Mouse (Mus musculus) liver, adult 2 months (tissue): Measurements from ENCODE around the gene Zfp651. TPM values are rescaled to one million over a fixed set of nuclear protein-coding genes. Genes with fewer than 3 reads are reported as not detected.

ENCODE experiments used
- DNase-seq: peaks from one replicate; pipeline ENCODE4 v3.0.0-alpha.2; 2011; ENCODE audit warnings: low read depth, low spot score; ENCODE audit errors: extremely low read depth
- H3K27ac ChIP-seq: fragments of 200-500 bp; replicated peaks from 2 replicates; pipeline ENCODE4 v1.5.1; 2012; ENCODE audit warnings: low read depth, mild to moderate bottlenecking, control low read depth, inconsistent platforms, low read length; ENCODE audit not compliant: insufficient read depth
- H3K27me3 ChIP-seq: fragments of 200-500 bp; 2 replicates; pipeline ENCODE4 v1.6.1; 2012; ENCODE audit warnings: mild to moderate bottlenecking, moderate library complexity, low read length, inconsistent platforms; ENCODE audit not compliant: control insufficient read depth, insufficient read depth
- H3K36me3 ChIP-seq: fragments of 200-500 bp; 2 replicates; pipeline ENCODE4 v1.6.1; 2012; ENCODE audit warnings: low read length, inconsistent platforms; ENCODE audit not compliant: control insufficient read depth, insufficient read depth
- H3K4me1 ChIP-seq: fragments of 200-500 bp; 2 replicates; pipeline ENCODE4 v1.6.1; 2011; ENCODE audit warnings: low read length; ENCODE audit not compliant: control insufficient read depth, insufficient read depth
- H3K4me3 ChIP-seq: fragments of 200-500 bp; 2 replicates; pipeline ENCODE4 v1.5.1; 2011; ENCODE audit warnings: low read depth, mild to moderate bottlenecking, control low read depth, low read length, moderate library complexity; ENCODE audit not compliant: insufficient read depth
- H3K79me2 ChIP-seq: fragments of 200-500 bp; 2 replicates; pipeline ENCODE4 v1.6.1; 2012; ENCODE audit warnings: inconsistent platforms, mild to moderate bottlenecking, low read length, moderate library complexity; ENCODE audit not compliant: control insufficient read depth, insufficient read depth
- H3K9ac ChIP-seq: fragments of 200-500 bp; 2 replicates; pipeline ENCODE4 v1.6.1; 2012; ENCODE audit warnings: low read depth, mild to moderate bottlenecking, control low read depth, inconsistent platforms, low read length
- CTCF ChIP-seq: fragments of 200-500 bp; IDR thresholded peaks from 2 replicates; pipeline ENCODE4 v1.5.1; 2011; ENCODE audit warnings: low read depth, low read length, control low read depth
- POLR2A ChIP-seq: fragments of 200-500 bp; IDR thresholded peaks from 2 replicates; pipeline ENCODE4 v1.6.1; 2011; ENCODE audit warnings: low read length, control low read depth; ENCODE audit not compliant: insufficient read depth; ENCODE audit errors: extremely low read depth
- WGBS: fragments of 180-500 bp; shearing (Covaris S2); methylation state at CpG from one replicate; pipeline ENCODE4 v1.1.7; 2018; 5-methylcytosine and 5-hydroxymethylcytosine counted together
- polyA plus RNA-seq: library from polyadenylated mRNA; depleted of rRNA; stranded (reverse); fragments of >200 nt; gene quantifications from 2 replicates; pipeline ENCODE4 v1.2.3, GENCODE M21; 2012
- total RNA-seq: library from RNA; depleted of rRNA; stranded (reverse); fragments of >200 nt; gene quantifications from 2 replicates; pipeline ENCODE4 v1.2.3, GENCODE M21; 2014

Zfp651 gene
- total and polyA plus RNA-seq, 2 experiments: 0.37 to 1.2 TPM

DNA sequence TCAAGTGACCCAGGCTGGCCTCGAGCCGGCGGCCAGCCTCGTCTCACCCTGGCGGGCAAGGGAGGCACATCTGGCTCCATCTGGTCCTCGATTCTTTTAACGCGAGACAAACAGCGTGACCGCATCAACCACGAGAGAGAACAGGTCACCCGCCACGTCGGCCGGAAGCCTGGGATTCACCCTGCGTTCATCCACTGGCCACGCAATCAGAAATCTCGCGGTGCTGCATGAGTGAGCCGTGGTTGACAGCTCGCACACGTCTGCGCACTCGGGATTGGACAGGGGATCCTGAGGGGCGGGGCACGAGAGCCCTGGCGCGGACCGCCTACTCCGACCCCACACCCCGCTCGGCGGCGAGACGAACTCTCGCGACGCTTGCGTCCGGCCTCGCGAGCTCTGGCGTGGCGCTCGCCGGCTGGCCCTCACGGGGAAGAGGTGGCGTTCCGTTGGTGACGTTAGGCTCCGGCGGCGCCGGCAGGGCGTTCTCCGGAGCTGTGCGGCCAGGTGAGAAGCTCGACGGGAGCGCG lies 40.3 kb upstream of the Zfp651 start, which contains the start of gene Nktr:
Gene Nktr (plus strand): TSS at position 378 of the 527 bp plus-strand sequence.
- H3K4me1 ChIP-seq: peaks cover 10% of the 10 kb centered on the region
- peak; percentile 92 for DNase-seq
- peak within 1 kb of the TSS; percentile 90 for H3K9ac ChIP-seq
- peaks cover 2% of the 10 kb centered on the region; the same call in 1 of the 2 replicates for H3K79me2 ChIP-seq
- no peaks in the 10 kb centered on the region for H3K36me3 ChIP-seq
- peak within 1 kb of the TSS; percentile 92 for H3K27ac ChIP-seq
- no peaks in the 10 kb centered on the region for H3K27me3 ChIP-seq
- peak within 1 kb of the TSS; percentile 83 for H3K4me3 ChIP-seq
- TF ChIP-seq POLR2A (peak; percentile 66), CTCF (peak; percentile 18; the same call in 1 of the 2 replicates)
- under 1% methylated on average over 57 of the region's 61 CpGs for WGBS

DNA sequence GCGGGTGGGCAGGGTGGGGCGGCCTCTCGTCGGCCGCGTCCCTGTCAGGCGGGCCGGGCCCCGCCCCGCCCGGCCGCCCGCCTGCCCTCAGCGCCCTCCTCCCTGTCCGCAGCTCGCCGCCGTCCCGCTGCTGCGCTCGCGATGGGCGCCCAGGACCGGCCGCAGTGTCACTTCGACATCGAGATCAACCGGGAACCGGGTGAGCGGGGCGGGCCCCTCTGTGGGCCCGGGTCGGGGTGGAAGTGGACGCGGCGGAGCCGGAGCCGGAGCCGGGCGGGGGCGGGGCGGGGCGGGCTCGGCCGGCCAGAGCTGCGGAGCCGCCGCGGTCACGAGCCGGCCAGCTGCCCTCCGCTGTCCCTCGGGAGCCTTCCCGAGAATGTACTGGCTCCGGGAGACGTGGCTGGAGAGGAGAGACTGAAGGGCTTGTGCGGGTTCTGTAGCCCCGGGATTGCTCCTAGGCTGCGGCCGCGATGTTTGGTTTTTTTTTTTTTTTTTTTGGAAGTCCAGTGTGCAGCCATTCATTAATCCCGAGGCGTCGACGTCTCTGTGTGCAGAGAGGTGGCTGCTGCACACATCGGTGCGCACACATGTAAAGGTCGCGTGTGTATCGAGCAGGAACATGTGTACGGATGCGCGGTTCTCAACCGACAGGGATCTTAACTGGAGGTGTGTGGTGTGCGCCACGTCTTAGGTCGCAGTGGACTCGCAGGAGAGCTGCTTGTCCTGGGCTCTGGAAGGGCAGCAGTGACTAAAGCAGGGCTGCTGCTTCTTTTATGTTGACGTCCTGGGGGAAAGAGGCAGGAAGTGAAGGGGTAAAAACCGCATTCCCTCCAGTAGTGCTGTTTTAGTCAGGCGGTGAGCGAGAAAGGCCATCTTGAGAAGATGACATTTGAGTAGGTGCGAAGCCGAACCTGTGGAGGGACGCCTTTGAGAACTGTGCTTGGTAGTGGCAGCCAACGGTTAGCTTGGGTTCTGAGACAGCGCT lies 39.5 kb upstream of the Zfp651 start:
- H3K27me3 ChIP-seq: no peaks in the 10 kb centered on the region
- peaks cover 2% of the 10 kb centered on the region; the same call in 1 of the 2 replicates for H3K79me2 ChIP-seq
- peak overlapping the region; percentile 83 for H3K4me3 ChIP-seq
- H3K36me3 ChIP-seq: no peaks in the 10 kb centered on the region
- WGBS: under 1% methylated on average over 64 of the region's 87 CpGs
- TF ChIP-seq CTCF (no peak), POLR2A (no peak)
- H3K9ac ChIP-seq: peak overlapping the region; percentile 90
- peak; percentile 55 for DNase-seq
- peak overlapping the region; percentile 68 for H3K27ac ChIP-seq
- H3K4me1 ChIP-seq: peaks cover 12% of the 10 kb centered on the region

DNA sequence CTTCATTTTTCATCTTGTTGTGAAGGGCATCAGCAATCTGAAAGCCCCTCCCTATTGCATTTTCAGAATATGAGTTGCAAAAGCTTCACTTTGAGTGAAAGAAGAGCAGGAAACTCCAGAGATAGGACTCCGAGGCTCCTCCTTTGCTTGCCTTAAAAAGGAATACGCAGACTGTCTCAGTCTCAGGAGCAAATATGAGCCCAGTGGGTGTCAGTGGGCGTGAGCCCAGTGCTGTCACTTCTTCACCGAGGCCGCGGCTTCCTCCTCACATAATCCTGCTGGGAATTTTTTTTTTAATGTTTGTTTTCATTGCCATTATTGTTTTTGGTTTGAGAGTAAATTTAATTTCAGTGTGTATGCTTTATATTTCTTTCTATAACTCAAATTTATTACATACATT lies 18.6 kb upstream of the Zfp651 start:
- no peak for DNase-seq
- 76% methylated on average over 6 of the region's 6 CpGs for WGBS
- Histone ChIP-seq H3K9ac (no peak overlapping the region), H3K27ac (no peak overlapping the region), H3K36me3 (peaks cover 72% of the 10 kb centered on the region), H3K79me2 (peaks cover 4% of the 10 kb centered on the region; the same call in 1 of the 2 replicates), H3K27me3 (no peaks in the 10 kb centered on the region), H3K4me3 (no peak overlapping the region), H3K4me1 (no peaks in the 10 kb centered on the region)
- no peak for TF ChIP-seq CTCF
- TF ChIP-seq POLR2A: no peak

DNA sequence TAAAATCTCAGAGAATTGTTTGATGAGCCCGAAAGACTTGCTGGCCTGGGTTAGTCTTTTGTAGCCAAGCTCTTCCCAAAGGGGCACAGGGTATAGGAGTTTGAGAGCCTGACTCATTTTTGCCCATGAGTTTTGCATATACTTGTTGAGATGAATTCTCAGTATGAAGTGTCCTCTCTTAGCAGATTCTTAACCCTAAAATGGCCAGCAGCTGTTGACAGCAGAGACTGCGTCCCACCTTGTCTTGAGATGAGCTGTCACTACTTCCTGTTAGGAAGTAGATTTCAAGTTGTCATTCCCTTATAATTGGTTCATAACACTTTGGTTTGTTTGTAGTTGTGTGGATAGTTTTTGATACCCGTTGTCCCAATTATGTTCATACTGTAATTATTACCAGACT lies 18.0 kb upstream of the Zfp651 start:
- peaks cover 4% of the 10 kb centered on the region; the same call in 1 of the 2 replicates for H3K79me2 ChIP-seq
- no peak overlapping the region for H3K4me3 ChIP-seq
- no peaks in the 10 kb centered on the region for H3K4me1 ChIP-seq
- no peak overlapping the region for H3K27ac ChIP-seq
- no peak for TF ChIP-seq CTCF
- TF ChIP-seq POLR2A: no peak
- 88% methylated on average over 3 of the region's 3 CpGs for WGBS
- H3K36me3 ChIP-seq: peaks cover 71% of the 10 kb centered on the region
- H3K9ac ChIP-seq: no peak overlapping the region
- DNase-seq: no peak
- H3K27me3 ChIP-seq: no peaks in the 10 kb centered on the region

DNA sequence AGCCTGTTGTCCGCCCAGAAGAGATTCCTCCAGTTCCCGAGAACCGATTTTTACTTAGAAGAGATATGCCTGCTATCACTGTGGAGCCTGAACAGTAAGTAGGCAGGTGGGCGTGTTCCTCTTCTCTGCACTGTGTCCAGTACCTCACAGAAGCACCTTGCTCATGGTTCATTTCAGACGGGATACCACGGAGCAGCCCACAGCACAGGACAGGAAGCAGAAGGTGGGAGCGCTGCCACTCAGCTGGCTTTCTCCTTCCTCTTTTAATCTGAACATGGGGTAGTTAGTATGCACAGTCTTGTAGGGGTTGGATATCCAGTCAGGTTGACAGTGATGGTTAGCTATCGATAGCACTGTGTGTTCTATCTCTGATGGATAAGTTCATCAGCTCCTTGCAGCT lies 15.1 kb upstream of the Zfp651 start:
- DNase-seq: no peak
- WGBS: 90% methylated on average over 8 of the region's 8 CpGs

More for the DNA sequence above, 15.1 kb upstream of the Zfp651 start:
- no peaks in the 10 kb centered on the region for H3K4me1 ChIP-seq
- H3K27ac ChIP-seq: no peak overlapping the region
- TF ChIP-seq POLR2A: no peak
- TF ChIP-seq CTCF: no peak
- no peak overlapping the region for H3K4me3 ChIP-seq
- no peak overlapping the region for H3K9ac ChIP-seq
- H3K36me3 ChIP-seq: peaks cover 86% of the 10 kb centered on the region
- H3K27me3 ChIP-seq: no peaks in the 10 kb centered on the region
- peaks cover 4% of the 10 kb centered on the region; the same call in 1 of the 2 replicates for H3K79me2 ChIP-seq
